Mouse (Mus musculus) splenic B cell, adult 2 months (primary cell): ENCODE results near the gene Iqcn.

Experiments used
- DNase-seq: peaks from one replicate; pipeline ENCODE4 v3.0.0-alpha.2; 2011; ENCODE audit warnings: low read depth, low spot score
- H3K27me3 ChIP-seq: 2 replicates; pipeline ENCODE4 v1.6.1; 2012; ENCODE audit warnings: mild to moderate bottlenecking, low read length, moderate library complexity, mixed read lengths; ENCODE audit not compliant: control insufficient read depth, poor library complexity, insufficient read depth, severe bottlenecking
- H3K36me3 ChIP-seq: 2 replicates; pipeline ENCODE4 v1.6.1; 2012; ENCODE audit warnings: mild to moderate bottlenecking, low read length, moderate library complexity, mixed read lengths; ENCODE audit not compliant: control insufficient read depth, poor library complexity, insufficient read depth, severe bottlenecking

Iqcn gene

DNA sequence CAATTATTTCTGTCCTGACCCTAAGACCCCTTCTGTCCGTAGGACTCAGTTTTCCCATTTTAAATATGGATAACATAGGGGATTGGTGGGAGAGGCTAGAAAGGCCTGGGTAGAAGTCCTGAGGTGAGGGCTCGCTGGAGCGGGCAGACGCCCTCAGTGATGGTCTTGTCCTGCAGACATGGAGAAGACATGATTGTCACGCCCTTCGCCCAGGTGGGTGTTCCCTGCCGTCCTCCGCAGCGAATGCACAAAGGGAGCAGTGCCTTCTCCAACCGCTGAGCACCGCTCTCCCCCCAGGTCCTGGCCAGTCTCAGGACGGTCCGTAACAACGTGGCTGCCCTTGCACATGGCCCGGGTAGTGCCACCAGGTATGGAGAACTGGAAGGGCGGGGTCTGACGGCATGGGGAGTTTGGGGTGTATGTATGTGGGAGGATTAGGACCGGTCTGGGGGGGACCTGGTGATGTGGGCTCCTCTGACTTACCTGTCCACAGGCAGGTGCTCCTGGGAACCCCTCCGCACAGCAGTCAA, 42.5 kb downstream of the Iqcn start:
- H3K27me3 ChIP-seq: no peaks in the 10 kb centered on the region
- DNase-seq: no peak
- no peaks in the 10 kb centered on the region; the same call in 1 of the 2 replicates for H3K36me3 ChIP-seq

DNA sequence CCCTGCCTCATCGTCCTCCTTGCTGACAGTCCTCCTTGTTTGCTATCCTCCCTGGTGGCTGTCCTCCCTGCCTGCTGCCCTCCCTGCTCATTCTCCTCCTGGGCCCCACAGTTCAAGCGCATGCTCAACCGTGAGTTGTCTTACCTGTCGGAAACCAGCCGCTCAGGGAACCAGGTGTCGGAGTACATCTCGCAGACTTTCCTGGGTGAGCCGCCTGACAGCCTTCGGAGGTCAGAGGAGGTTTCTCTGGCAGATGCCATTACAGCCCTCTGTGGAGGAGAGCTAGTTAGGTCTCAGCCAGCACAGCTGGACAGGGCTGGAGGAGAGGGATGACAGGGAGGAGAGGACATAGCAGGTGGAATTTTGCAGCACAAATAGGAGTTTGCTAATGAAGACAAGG, 43.4 kb downstream of the Iqcn start:
- no peaks in the 10 kb centered on the region; the same call in 1 of the 2 replicates for H3K36me3 ChIP-seq
- H3K27me3 ChIP-seq: no peaks in the 10 kb centered on the region
- no peak for DNase-seq

DNA sequence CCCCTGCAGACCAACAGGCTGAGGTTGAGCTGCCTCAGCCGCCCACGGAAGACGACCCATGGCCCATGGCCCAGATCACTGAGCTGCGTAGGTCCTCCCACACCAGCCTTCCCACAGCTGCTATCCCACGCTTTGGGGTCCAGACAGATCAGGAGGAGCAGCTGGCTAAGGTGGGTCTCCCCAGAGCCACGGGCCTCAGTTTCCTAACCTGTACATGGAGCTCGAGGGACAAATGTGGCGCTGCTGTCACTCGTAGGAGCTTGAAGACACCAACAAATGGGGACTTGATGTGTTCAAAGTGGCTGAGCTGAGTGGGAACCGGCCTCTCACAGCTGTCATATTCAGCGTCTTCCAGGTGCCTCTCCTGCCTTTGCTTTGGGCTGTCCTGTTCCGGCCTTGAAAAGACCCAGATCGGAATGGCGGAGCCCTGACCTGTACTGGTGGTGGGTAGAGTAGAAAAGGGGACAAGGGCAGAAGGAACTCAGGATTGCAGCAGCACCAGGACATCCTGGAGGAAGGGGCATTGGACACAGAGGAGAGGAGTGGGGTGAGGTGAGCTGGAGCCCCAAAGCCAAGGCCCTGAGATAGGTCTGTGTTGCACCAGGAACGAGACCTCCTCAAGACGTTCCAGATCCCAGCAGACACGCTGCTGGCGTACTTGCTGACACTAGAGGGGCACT, 44.1 kb downstream of the Iqcn start:
- H3K27me3 ChIP-seq: no peaks in the 10 kb centered on the region
- H3K36me3 ChIP-seq: no peaks in the 10 kb centered on the region; the same call in 1 of the 2 replicates
- DNase-seq: no peak

DNA sequence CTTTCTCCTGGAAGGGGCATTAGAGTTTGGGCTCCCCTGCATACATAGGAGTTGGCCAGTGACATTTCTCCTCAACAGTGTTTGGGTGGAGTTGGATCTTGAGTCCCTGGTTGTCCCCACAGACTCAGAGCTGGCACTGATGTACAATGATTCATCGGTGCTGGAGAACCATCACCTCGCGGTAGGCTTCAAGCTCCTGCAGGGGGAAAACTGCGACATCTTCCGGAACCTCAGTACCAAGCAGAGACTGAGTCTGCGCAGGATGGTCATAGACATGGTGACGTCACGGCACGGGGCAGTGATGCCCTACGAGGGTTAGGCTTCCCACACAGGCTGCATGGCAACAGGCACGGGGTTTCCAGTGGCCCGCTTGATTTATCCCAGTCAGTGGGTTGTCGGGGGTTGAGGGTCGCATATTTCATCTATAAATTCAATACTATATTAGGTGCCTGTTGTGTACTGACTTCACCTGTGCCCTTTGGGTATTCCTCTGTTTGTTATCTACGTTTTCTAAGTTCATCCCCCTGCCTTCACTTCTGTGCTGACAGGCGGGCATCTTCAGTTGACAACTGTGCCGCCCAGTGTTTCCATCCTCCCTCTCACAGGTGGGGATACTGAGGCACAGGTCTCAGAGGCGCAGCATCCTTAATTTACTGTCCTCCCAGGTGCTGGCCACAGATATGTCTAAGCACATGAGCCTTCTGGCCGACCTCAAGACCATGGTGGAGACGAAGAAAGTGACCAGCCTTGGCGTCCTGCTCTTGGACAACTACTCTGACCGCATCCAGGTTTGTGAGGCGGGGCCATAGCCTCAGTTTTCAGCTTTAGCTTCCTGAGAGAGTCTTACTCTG, 45.2 kb downstream of the Iqcn start:
- Histone ChIP-seq H3K36me3 (no peaks in the 10 kb centered on the region; the same call in 1 of the 2 replicates), H3K27me3 (no peaks in the 10 kb centered on the region)
- DNase-seq: no peak

DNA sequence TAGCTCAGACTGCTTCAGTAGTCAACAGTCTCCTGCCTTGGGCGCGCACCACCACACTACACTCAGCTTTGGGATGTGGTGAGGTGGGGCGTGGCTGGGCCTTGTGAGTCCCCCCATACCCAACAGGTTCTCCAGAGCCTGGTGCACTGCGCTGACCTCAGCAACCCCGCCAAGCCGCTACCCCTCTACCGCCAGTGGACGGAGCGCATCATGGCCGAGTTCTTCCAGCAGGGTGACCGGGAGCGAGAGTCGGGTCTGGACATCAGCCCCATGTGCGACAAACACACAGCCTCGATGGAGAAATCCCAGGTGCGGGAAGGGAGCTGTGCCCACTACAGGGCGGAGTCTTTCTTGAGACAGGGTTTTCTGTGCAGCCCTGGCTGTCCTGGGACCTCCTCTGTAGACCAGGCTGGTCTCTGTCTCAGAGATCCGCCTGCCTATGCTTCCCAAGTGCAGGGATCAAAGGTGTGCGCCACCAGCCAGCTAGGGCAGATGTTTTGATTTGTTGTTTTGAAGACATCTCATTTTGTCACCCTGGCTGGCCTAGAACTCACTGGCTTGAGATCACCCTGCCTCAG, 45.9 kb downstream of the Iqcn start:
- no peaks in the 10 kb centered on the region for H3K36me3 ChIP-seq
- no peak for DNase-seq
- H3K27me3 ChIP-seq: no peaks in the 10 kb centered on the region

DNA sequence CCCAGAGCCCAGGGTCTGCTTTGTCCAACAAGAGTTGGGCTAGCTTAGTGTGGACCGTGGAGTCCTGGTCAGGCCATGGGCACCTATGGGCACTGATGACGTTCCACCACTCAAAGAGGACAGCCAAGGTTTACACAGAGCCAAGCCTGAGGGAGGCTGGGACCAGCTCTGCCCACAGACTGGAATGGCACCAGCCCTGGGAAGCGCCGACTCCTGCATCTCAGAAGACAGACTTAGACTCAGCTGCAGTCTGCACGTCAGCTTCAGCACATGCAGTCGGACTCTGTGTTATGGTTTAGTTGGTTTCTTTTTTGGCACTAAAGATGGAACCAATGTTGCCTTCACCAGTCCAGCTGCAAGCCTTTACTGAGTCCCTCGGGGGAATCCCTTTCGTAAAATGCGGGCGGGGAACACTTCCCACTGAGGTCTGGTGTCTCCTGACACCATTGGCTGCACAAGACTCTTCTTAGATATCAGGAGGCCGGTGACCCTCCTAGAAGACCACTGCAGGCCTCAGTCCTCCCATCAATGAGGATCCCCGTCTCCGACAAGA, 46.9 kb downstream of the Iqcn start:
- Histone ChIP-seq H3K27me3 (no peaks in the 10 kb centered on the region), H3K36me3 (no peaks in the 10 kb centered on the region)
- DNase-seq: no peak

DNA sequence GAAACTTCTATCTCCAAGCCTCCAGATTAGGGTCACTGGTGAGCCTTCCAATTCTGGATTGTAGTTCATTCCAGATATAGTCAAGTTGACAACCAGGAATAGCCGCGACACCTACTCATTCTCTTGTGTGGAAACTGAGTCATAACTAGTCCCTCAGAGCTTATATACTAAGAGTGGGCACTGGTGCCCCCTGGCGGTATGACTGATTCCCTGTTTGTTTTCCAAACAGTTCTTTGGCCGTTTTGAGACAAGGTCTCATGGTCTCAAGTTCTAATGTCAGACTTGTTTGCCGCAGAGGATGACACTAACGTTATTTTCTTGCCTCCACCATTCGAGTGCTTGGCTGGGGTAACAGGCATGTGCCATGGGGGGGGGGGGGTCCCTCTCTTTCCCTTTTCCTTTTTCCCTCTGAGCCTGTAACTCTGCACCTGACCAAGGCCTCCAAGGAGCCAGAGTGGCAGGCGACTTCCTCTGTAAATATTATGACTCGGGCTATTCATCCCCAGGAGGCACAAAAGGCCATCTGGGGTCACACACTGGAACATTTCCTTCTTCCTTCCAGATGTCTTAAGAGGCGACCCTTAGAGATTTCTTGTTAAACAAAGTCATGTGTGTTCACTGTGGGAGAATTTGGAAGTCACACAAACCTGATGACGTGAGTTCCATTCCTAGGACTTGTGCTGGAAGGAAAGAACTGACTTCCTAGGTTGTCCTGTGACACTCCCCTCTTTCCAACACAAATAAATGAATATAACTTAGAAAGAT, 48.9 kb downstream of the Iqcn start:
- peak; percentile 84 for DNase-seq
- no peaks in the 10 kb centered on the region; the same call in 1 of the 2 replicates for H3K36me3 ChIP-seq

DNA sequence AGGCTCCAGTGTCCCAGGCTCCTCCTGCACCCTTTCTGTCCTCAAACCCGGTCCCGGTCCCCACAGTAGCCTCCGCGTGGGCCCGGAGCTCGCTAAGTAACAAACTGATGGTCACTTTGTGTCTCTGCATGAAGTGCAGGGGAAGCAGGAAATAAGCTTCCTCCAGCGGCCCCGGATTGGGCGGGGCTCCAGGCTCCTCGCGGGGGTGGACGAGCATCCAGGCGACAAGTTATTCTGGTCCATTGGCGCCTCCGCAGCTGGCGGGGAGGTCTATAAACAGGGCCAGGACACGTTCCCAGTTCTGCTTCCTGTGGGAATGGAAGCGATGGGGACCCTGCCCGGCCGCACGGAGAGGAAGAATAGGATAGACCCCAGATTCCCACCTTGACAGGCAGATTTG, 49.9 kb downstream of the Iqcn start:
- H3K27me3 ChIP-seq: no peaks in the 10 kb centered on the region
- H3K36me3 ChIP-seq: no peaks in the 10 kb centered on the region; the same call in none of the 2 replicates
- peak; percentile 69 for DNase-seq

More for the DNA sequence above, 48.9 kb downstream of the Iqcn start:
- H3K27me3 ChIP-seq: no peaks in the 10 kb centered on the region

DNA sequence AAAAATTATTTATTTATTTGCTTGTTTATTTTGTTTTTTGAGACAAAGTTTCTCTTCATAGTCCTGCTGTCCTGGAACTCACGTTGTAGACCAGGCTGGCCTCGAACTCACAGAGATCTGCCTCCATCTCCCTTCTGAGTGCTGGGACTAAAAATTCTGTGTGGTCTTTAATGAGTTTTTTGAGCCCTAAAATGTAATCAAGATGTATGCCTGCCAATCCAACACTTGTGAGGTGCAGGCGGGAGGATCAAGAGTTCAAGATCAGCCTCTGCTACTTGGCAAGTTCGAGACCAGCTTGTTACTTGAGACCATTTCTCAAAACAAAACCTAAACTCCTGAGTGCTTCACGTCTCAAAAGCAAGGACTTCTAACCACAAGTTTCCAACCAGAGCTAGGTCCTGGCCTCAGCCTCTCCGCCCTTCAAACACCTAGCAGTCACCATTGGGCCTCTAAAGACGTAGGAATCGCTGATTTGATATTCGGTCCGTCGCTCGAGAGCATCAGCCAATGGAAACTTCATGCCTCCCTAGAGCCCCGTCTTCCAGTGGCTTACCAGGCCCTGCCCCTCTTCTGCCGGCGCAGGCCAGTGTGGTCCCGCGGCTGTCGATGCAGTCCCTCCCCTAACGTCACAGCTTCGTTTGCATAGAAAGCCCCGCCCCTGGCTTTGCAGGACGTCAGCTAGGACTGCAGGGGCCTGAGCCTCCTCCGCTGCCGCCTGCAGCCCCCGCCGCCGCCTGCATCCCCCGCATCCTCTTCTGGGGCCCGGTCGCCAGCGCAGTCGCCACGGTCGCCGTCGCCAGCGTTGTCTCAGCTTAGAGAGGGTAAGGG, 51.0 kb downstream of the Iqcn start, which contains the start of gene Rab3a:
Gene Rab3a (plus strand): TSS at position 637 of the 828 bp plus-strand sequence.
- H3K27me3 ChIP-seq: no peaks in the 10 kb centered on the region
- peak; percentile 98 for DNase-seq
- H3K36me3 ChIP-seq: no peaks in the 10 kb centered on the region; the same call in none of the 2 replicates

DNA sequence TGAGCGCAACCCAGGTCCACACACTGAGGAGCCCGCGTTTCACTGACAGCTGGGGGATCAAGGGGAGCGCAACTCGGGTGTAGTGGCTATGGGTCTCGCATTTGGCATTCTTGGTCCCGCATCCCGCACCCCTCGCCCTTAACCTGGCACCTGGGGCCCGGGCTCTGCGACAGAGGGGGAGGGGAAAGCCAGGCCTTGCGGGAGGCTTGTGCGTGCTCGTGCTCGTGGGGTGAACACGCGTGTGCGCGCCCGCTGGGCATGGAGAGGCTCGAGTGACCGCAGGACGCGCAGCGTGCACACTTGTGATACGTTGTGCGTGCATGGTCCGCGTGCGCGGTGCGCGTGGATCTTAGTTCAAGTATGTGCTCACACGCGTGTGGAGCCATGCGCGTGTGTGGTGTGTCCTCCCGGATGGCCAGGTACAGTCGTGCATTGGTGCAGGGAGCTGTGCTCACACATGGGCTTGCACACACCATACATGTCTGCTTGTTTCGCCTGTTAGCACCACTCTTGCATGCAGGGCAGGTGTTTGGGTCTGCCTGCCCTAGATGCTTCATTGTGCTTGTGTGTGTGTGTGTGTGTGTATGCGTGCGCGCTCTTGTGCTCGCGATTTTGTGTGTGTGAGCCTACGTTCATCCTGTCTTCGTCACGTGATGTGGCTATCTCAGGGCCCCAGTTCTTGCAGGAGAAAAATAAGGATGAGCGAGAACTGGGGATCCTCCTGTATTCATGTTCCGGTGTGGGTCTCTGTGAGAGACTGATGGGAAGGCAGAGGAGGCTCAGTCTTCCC, 51.8 kb downstream of the Iqcn start:
- Histone ChIP-seq H3K36me3 (no peaks in the 10 kb centered on the region; the same call in none of the 2 replicates), H3K27me3 (no peaks in the 10 kb centered on the region)
- peak; percentile 53 for DNase-seq

DNA sequence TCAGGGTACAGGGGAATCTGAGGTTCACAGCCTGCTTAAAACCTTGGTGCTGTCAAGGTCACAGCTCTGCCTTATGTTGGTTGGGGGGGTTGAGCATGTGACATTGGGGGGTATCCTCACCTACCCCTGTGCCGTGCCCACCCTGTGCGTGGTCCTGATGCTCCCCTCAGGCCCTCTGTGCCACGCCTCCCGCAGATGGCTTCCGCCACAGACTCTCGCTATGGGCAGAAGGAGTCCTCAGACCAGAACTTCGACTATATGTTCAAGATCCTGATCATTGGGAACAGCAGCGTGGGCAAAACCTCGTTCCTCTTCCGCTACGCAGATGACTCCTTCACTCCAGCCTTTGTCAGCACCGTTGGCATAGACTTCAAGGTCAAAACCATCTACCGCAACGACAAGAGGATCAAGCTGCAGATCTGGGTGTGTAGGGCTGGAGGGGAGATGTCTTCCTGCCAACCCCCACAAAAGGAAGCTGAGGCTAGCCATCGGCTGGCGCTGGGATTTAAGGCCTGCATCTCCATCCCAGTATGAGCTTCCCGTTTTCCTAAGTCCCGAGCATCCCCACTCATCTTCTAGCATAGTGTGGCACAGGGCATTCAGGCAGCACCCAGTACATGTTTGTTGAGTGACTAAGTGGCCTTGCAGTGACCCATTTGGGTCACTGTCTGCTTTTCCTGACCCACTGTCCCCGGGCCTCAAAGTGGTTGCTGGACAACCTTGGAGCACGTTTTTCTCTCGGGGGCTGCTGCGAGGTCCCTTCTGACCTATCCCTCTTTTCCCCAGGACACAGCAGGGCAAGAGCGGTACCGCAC, 52.6 kb downstream of the Iqcn start:
- DNase-seq: no peak
- Histone ChIP-seq H3K27me3 (no peaks in the 10 kb centered on the region), H3K36me3 (no peaks in the 10 kb centered on the region; the same call in none of the 2 replicates)

DNA sequence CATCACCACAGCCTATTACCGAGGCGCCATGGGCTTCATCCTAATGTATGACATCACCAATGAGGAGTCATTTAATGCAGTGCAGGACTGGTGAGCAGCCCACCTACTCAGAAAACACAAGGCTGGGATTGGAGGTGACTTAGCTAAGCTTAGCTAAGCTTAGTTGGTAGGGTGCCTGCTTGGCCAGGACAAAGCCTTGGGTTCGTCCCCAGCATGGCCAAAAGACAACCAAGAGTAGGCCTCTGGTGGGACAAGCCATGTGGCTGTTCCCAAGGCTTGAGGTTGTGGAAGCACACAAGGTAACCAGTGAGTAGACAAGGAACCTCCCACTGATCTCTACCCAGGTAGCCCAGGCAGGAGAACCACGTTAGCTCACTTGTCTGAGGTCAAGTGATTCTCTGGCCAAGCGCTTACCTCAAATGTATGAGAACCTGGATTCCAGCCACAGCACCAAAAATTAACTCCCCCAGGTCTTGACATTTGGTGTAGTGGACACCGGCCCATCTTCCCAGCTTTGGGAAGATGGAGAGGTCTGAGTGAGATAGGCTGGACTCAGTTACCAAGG, 53.3 kb downstream of the Iqcn start:
- Histone ChIP-seq H3K36me3 (no peaks in the 10 kb centered on the region; the same call in none of the 2 replicates), H3K27me3 (no peaks in the 10 kb centered on the region)
- no peak for DNase-seq
